Mouse (Mus musculus) stomach, postnatal 0 days (tissue): ENCODE results near the gene Mboat2.

Experiments used
- CTCF ChIP-seq: IDR thresholded peaks from 2 replicates; pipeline ENCODE4 v1.5.1; 2016; ENCODE audit warnings: antibody characterized with exemption, low read depth, mild to moderate bottlenecking, moderate library complexity
- EP300 ChIP-seq: optimal IDR thresholded peaks from 2 replicates; pipeline ENCODE3; 2016; ENCODE audit warnings: antibody characterized with exemption

GRCm38 (mm10) chr12:24961821-24962220 lies 131.1 kb downstream of the Mboat2 start:
- no peak for TF ChIP-seq CTCF
- no peak for TF ChIP-seq EP300
